Mouse (Mus musculus): ENCODE measurements at regions not wholly inside any gene's neighbourhood (a gene's known extent, or its start where the extent isn't known, plus 50 kb on each side); places are given as distances from the start of the nearest gene placed in this dataset.

DNA sequence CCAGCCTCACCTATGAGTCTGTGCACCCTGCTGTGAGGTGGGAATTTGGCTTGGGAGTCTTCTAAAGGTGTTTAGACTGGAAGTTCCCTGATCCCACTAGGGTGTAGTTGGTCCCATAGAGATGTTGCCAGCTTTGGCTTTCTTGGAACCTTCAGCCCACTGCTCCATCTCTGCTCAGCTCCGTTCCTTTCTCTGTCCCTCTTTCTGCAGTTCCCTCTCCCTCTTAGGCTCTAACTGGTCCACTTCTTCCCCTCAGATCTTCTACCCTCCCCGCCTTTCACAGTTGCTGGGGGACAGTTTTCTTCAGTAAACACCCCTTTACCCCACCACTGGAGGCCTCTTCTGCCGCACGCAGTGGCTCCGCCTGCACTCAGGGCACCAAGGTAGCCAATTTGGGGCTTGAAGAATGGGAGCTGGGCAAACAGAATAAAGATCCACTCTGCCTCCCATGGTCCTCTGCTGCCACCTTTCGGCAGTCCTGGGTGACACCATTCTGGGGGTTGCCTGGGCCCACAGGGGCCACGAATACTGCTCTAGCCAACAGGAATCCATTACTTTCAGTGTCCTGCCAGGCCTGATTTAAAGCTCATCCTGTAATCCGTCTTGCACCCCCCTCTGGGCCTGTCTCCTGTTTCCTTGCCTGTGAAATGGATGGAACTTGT, 162.9 kb upstream of the Tmem28 start:
- Histone ChIP-seq H3K4me1 (ENCODE audit: control insufficient read depth, insufficient read depth, low read length) (no peaks in the 10 kb centered on the region), H3K9ac (ENCODE audit: low read depth, low read length) (no peak overlapping the region), H3K9me3 (ENCODE audit: control insufficient read depth, low read length) (no peaks in the 10 kb centered on the region), H3K4me3 (ENCODE audit: low read depth, low read length) (no peak overlapping the region), H3K27me3 (replicated peaks; ENCODE audit: control insufficient read depth, insufficient read depth, low read length) (peaks cover 21% of the 10 kb centered on the region), H3K36me3 (ENCODE audit: control insufficient read depth, insufficient read depth, low read length) (no peaks in the 10 kb centered on the region), H3K27ac (replicated peaks; ENCODE audit: low read depth, low read length) (no peak overlapping the region), H3K4me2 (ENCODE audit: low read depth, low read length) (no peak overlapping the region)
- DNase-seq (ENCODE audit: low spot score) (peak; percentile 51), ATAC-seq (ENCODE audit: low read depth) (peak; percentile 45; the same call in 1 of the 2 replicates)
- WGBS = 27% methylated on average over 8 of the region's 8 CpGs

DNA sequence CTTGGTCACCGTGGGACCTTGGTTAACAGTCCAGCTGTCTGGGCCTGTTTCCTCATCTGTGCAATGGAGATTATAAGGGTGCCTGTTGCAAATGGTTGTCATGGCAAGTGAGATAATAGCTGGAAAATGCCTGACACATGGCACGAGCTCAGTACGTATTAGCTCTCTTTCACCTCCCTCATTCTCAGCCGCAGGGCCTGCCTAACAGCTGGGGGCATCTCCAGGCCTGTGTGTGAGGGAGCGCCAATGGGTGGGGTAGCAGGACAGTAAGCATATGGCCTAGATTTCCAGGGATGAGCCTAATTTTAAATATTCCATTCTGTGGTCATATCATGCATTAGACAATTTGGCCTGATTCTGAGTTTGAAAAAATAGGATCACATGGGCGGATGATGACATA, 163.8 kb upstream of the Tmem28 start:
- Histone ChIP-seq H3K27me3 (replicated peaks; ENCODE audit: control insufficient read depth, insufficient read depth, low read length) (peaks cover 14% of the 10 kb centered on the region), H3K9me3 (ENCODE audit: control insufficient read depth, low read length) (no peaks in the 10 kb centered on the region), H3K9ac (ENCODE audit: low read depth, low read length) (no peak overlapping the region), H3K4me3 (ENCODE audit: low read depth, low read length) (no peak overlapping the region), H3K4me1 (ENCODE audit: control insufficient read depth, insufficient read depth, low read length) (no peaks in the 10 kb centered on the region), H3K27ac (replicated peaks; ENCODE audit: low read depth, low read length) (no peak overlapping the region), H3K36me3 (ENCODE audit: control insufficient read depth, insufficient read depth, low read length) (no peaks in the 10 kb centered on the region), H3K4me2 (ENCODE audit: low read depth, low read length) (no peak overlapping the region)
- peak; percentile 22 for DNase-seq (ENCODE audit: low spot score)
- no peak for ATAC-seq (ENCODE audit: low read depth)
- WGBS = 62% methylated on average over 6 of the region's 6 CpGs

- no peak overlapping the region for H3K4me3 ChIP-seq (ENCODE audit: low read depth, low read length)
- no peak overlapping the region for H3K9ac ChIP-seq (ENCODE audit: low read depth, low read length)
- H3K4me1 ChIP-seq (ENCODE audit: control insufficient read depth, insufficient read depth, low read length) = peaks cover 3% of the 10 kb centered on the region; the same call in 1 of the 2 replicates
- no peaks in the 10 kb centered on the region for H3K36me3 ChIP-seq (ENCODE audit: control insufficient read depth, insufficient read depth, low read length)
- no peak overlapping the region for H3K4me2 ChIP-seq (ENCODE audit: low read depth, low read length)
- no peak overlapping the region for H3K27ac ChIP-seq (replicated peaks; ENCODE audit: low read depth, low read length)
- WGBS = 50% methylated on average over 2 of the region's 2 CpGs
- DNase-seq (ENCODE audit: low spot score) (peak; percentile 17), ATAC-seq (ENCODE audit: low read depth) (no peak)
- peaks cover 9% of the 10 kb centered on the region for H3K27me3 ChIP-seq (replicated peaks; ENCODE audit: control insufficient read depth, insufficient read depth, low read length)
- no peaks in the 10 kb centered on the region for H3K9me3 ChIP-seq (ENCODE audit: control insufficient read depth, low read length)
Measured at GRCm38 (mm10) chrX:99632211-99632775, 161.2 kb upstream of the Pja1 start.

- DNase-seq (ENCODE audit: low spot score) (peak; percentile 50), ATAC-seq (ENCODE audit: low read depth) (no peak; the same call in 1 of the 2 replicates)
- H3K27ac ChIP-seq (replicated peaks; ENCODE audit: low read depth, low read length) = no peak overlapping the region
- H3K4me3 ChIP-seq (ENCODE audit: low read depth, low read length) = no peak overlapping the region
- no peaks in the 10 kb centered on the region for H3K9me3 ChIP-seq (ENCODE audit: control insufficient read depth, low read length)
- no peak overlapping the region for H3K4me2 ChIP-seq (ENCODE audit: low read depth, low read length)
- H3K4me1 ChIP-seq (ENCODE audit: control insufficient read depth, insufficient read depth, low read length) = peaks cover 3% of the 10 kb centered on the region; the same call in 1 of the 2 replicates
- 60% methylated on average over 5 of the region's 5 CpGs for WGBS
- H3K9ac ChIP-seq (ENCODE audit: low read depth, low read length) = no peak overlapping the region
- peaks cover 20% of the 10 kb centered on the region for H3K27me3 ChIP-seq (replicated peaks; ENCODE audit: control insufficient read depth, insufficient read depth, low read length)
- H3K36me3 ChIP-seq (ENCODE audit: control insufficient read depth, insufficient read depth, low read length) = no peaks in the 10 kb centered on the region
Measured at GRCm38 (mm10) chrX:99624515-99625179, 153.6 kb upstream of the Pja1 start.

- DNase-seq (ENCODE audit: low spot score) (peak; percentile 38), ATAC-seq (ENCODE audit: low read depth) (peak; percentile 67)
- Histone ChIP-seq H3K4me3 (ENCODE audit: low read depth, low read length) (no peak overlapping the region), H3K4me2 (ENCODE audit: low read depth, low read length) (no peak overlapping the region), H3K4me1 (ENCODE audit: control insufficient read depth, insufficient read depth, low read length) (no peaks in the 10 kb centered on the region), H3K36me3 (ENCODE audit: control insufficient read depth, insufficient read depth, low read length) (no peaks in the 10 kb centered on the region), H3K27ac (replicated peaks; ENCODE audit: low read depth, low read length) (no peak overlapping the region), H3K9ac (ENCODE audit: low read depth, low read length) (no peak overlapping the region), H3K27me3 (replicated peaks; ENCODE audit: control insufficient read depth, insufficient read depth, low read length) (peaks cover 26% of the 10 kb centered on the region), H3K9me3 (ENCODE audit: control insufficient read depth, low read length) (no peaks in the 10 kb centered on the region)
- 55% methylated on average over 9 of the region's 9 CpGs for WGBS
Measured at GRCm38 (mm10) chrX:99612130-99612759, 141.2 kb upstream of the Pja1 start.

GRCm38 (mm10) chrX:99610096-99610495, 139.0 kb upstream of the Pja1 start:
- H3K36me3 ChIP-seq (ENCODE audit: control insufficient read depth, insufficient read depth, low read length) = no peaks in the 10 kb centered on the region
- no peak overlapping the region for H3K4me2 ChIP-seq (ENCODE audit: low read depth, low read length)
- peaks cover 26% of the 10 kb centered on the region for H3K27me3 ChIP-seq (replicated peaks; ENCODE audit: control insufficient read depth, insufficient read depth, low read length)
- ATAC-seq (ENCODE audit: low read depth) (no peak), DNase-seq (ENCODE audit: low spot score) (no peak)
- H3K9me3 ChIP-seq (ENCODE audit: control insufficient read depth, low read length) = no peaks in the 10 kb centered on the region
- H3K4me3 ChIP-seq (ENCODE audit: low read depth, low read length) = no peak overlapping the region
- no peaks in the 10 kb centered on the region for H3K4me1 ChIP-seq (ENCODE audit: control insufficient read depth, insufficient read depth, low read length)
- 83% methylated on average over 5 of the region's 5 CpGs for WGBS
- no peak overlapping the region for H3K27ac ChIP-seq (replicated peaks; ENCODE audit: low read depth, low read length)
- no peak overlapping the region for H3K9ac ChIP-seq (ENCODE audit: low read depth, low read length)

DNA sequence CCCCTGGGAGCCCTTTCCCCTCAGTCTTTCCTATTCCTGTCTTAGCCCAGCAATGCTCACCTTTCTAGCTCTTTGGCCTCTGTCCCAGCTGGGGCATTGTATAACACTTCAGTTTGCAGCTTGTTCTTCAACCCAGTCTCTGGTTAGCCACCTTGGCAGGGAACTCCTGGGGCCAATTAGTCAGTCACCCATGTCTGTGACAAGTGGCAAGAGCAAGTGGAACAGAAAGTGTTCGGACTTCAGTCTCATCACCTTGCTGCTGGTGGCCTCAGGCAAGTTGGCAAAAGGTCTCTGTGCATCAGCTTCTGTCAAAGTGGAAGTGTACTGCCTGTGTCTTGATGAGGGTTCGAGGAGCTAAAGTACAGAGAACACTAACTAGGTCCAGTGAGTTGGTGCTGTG, 138.5 kb upstream of the Pja1 start:
- ATAC-seq (ENCODE audit: low read depth) (no peak), DNase-seq (ENCODE audit: low spot score) (no peak)
- peaks cover 26% of the 10 kb centered on the region for H3K27me3 ChIP-seq (replicated peaks; ENCODE audit: control insufficient read depth, insufficient read depth, low read length)
- no peaks in the 10 kb centered on the region for H3K9me3 ChIP-seq (ENCODE audit: control insufficient read depth, low read length)
- no peaks in the 10 kb centered on the region for H3K36me3 ChIP-seq (ENCODE audit: control insufficient read depth, insufficient read depth, low read length)
- WGBS = 80% methylated on average over 2 of the region's 2 CpGs
- no peak overlapping the region for H3K9ac ChIP-seq (ENCODE audit: low read depth, low read length)
- H3K4me1 ChIP-seq (ENCODE audit: control insufficient read depth, insufficient read depth, low read length) = no peaks in the 10 kb centered on the region
- H3K4me3 ChIP-seq (ENCODE audit: low read depth, low read length) = no peak overlapping the region
- no peak overlapping the region for H3K27ac ChIP-seq (replicated peaks; ENCODE audit: low read depth, low read length)
- no peak overlapping the region for H3K4me2 ChIP-seq (ENCODE audit: low read depth, low read length)

GRCm38 (mm10) chrX:99608284-99608692, 137.2 kb upstream of the Pja1 start:
- Histone ChIP-seq H3K36me3 (ENCODE audit: control insufficient read depth, insufficient read depth, low read length) (no peaks in the 10 kb centered on the region), H3K4me1 (ENCODE audit: control insufficient read depth, insufficient read depth, low read length) (no peaks in the 10 kb centered on the region), H3K27me3 (replicated peaks; ENCODE audit: control insufficient read depth, insufficient read depth, low read length) (peaks cover 26% of the 10 kb centered on the region), H3K27ac (replicated peaks; ENCODE audit: low read depth, low read length) (no peak overlapping the region), H3K9ac (ENCODE audit: low read depth, low read length) (no peak overlapping the region), H3K4me2 (ENCODE audit: low read depth, low read length) (no peak overlapping the region), H3K9me3 (ENCODE audit: control insufficient read depth, low read length) (no peaks in the 10 kb centered on the region), H3K4me3 (ENCODE audit: low read depth, low read length) (no peak overlapping the region)
- 41% methylated on average over 2 of the region's 2 CpGs for WGBS
- no peak for DNase-seq (ENCODE audit: low spot score)
- ATAC-seq (ENCODE audit: low read depth) = no peak; the same call in 1 of the 2 replicates
